Mouse (Mus musculus): Measurements from ENCODE around the gene Iqck. TPM values are rescaled to one million over a fixed set of nuclear protein-coding genes. Genes with fewer than 3 reads are reported as not detected.

Gene Iqck
- total and polyA plus RNA-seq, 2 experiments from 2014 or later, result 0.67 TPM; not detected in 1

DNA sequence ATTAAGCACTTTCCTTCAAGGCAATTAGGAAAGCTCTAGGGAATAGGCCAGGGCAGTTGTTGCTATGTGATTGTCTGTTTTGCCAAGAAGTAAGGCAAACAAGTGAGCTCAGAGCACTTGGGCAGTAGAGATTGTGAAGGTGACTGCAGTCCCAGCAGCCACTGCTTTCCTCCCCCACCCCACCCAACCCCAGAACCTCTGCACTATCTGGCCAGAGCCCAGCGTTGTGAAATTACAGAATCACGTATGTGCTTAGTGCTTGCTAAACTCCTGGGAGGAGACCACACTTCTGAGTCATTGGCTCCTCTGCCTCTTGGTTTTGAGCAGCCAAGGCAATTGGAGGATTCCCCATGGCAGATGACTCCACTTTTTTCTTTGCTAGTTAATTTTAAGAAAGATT is 79.8 kb downstream of the Iqck start:
- no peak for TF ChIP-seq CTCF (IDR thresholded peaks at IDR 0.05; ENCODE audit: low read depth)
- TF ChIP-seq EP300 (IDR thresholded peaks at IDR 0.05; ENCODE audit: low read depth), result no peak
- Histone ChIP-seq H3K36me3 (replicated peaks; ENCODE audit: control insufficient read depth, insufficient read depth, low read length) (no peaks in the 10 kb centered on the region), H3K27me3 (ENCODE audit: control insufficient read depth, insufficient read depth, low read length) (no peaks in the 10 kb centered on the region), H3K4me1 (ENCODE audit: control insufficient read depth, insufficient read depth) (peaks cover 3% of the 10 kb centered on the region), H3K27ac (ENCODE audit: low read depth) (peak overlapping the region; percentile 34; the same call in 1 of the 2 replicates), H3K9ac (replicated peaks; ENCODE audit: low read depth, low read length) (no peak overlapping the region), H3K9me3 (replicated peaks; ENCODE audit: control insufficient read depth, low read length) (no peaks in the 10 kb centered on the region), H3K4me3 (ENCODE audit: low read depth, low read length) (no peak overlapping the region), H3K4me2 (ENCODE audit: low read depth, low read length) (no peak overlapping the region)
- peak; percentile 52 for DNase-seq (ENCODE audit: low spot score)
- 35% methylated on average over 2 of the region's 2 CpGs for WGBS
- peak; percentile 47; the same call in 1 of the 2 replicates for ATAC-seq (ENCODE audit: insufficient read depth, low read depth)

DNA sequence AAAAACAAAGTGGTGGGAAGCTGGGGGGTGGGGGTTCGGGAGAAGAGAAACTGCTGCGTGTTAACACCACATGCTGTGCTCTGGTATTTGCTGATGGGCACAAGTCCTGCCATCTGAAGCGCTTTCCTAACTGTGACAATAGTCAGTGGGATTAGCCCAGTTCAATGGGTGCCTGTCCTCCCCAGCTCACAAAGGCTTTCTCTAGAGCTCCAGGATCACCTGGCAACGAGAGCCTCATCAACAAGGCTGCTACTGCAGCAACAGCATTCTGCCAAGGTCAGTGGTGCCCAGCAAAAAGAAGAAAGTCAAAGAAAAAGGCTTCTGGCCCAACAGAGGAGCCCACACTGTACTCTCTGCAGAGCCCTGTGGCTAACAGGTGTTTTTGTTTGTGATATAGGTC is 81.3 kb downstream of the Iqck start:
- 50% methylated on average over 4 of the region's 4 CpGs for WGBS
- Histone ChIP-seq H3K36me3 (replicated peaks; ENCODE audit: control insufficient read depth, insufficient read depth, low read length) (no peaks in the 10 kb centered on the region), H3K4me1 (ENCODE audit: control insufficient read depth, insufficient read depth) (no peaks in the 10 kb centered on the region; the same call in 1 of the 2 replicates), H3K27me3 (ENCODE audit: control insufficient read depth, insufficient read depth, low read length) (no peaks in the 10 kb centered on the region), H3K4me3 (ENCODE audit: low read depth, low read length) (no peak overlapping the region), H3K9ac (replicated peaks; ENCODE audit: low read depth, low read length) (no peak overlapping the region), H3K9me3 (replicated peaks; ENCODE audit: control insufficient read depth, low read length) (no peaks in the 10 kb centered on the region), H3K27ac (ENCODE audit: low read depth) (no peak overlapping the region), H3K4me2 (ENCODE audit: low read depth, low read length) (no peak overlapping the region)
- no peak for ATAC-seq (ENCODE audit: insufficient read depth, low read depth)
- no peak for DNase-seq (ENCODE audit: low spot score)
- TF ChIP-seq CTCF (IDR thresholded peaks at IDR 0.05; ENCODE audit: low read depth) (no peak), EP300 (IDR thresholded peaks at IDR 0.05; ENCODE audit: low read depth) (no peak)

DNA sequence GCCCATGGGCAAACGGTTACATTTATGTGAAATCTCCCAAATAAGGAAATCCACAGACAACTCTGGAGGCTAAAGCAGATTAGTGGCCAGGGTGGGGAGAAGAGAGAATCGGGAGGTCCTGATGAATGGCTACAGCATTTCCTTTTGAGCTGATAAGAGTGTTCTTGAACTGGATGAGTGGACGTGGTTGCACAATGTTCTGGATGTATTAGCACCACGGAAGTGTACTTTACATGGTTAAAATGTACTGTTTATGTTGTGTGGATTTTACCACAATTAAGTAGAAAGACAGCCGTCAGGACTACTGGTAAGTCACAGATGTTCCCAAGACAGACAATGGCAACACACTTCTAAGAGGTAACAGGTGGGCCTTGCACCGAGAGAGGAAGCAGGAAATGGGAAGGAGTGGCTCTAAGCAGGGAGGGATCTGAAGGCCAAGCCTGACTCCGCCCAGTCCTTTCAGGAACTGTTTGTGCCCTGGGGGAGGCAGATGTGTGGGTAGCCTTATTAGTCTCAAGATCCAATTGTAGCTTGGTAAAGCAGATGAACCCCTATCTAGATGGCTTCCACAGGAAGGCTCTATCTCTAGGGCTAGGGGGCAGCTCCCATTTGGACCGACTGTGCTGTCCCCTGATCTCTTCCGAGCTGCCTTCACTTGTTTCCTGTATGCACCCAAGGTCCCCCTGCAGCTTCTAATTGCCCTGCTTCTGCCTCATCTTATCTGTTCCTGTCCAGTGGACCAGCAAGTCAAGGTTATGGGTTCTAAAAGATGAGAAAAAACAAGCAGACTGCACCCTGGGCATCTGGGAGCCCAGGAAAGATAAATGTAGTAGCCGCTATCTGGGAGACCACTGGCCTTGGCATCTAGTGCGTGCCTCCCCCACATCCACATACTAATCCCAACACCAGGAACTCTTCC is 82.2 kb downstream of the Iqck start:
- Histone ChIP-seq H3K9me3 (replicated peaks; ENCODE audit: control insufficient read depth, low read length) (no peaks in the 10 kb centered on the region), H3K27ac (ENCODE audit: low read depth) (no peak overlapping the region), H3K4me1 (ENCODE audit: control insufficient read depth, insufficient read depth) (no peaks in the 10 kb centered on the region; the same call in 1 of the 2 replicates), H3K4me3 (ENCODE audit: low read depth, low read length) (no peak overlapping the region), H3K36me3 (replicated peaks; ENCODE audit: control insufficient read depth, insufficient read depth, low read length) (no peaks in the 10 kb centered on the region), H3K27me3 (ENCODE audit: control insufficient read depth, insufficient read depth, low read length) (no peaks in the 10 kb centered on the region), H3K4me2 (ENCODE audit: low read depth, low read length) (no peak overlapping the region), H3K9ac (replicated peaks; ENCODE audit: low read depth, low read length) (no peak overlapping the region)
- 53% methylated on average over 11 of the region's 11 CpGs for WGBS
- ATAC-seq (ENCODE audit: insufficient read depth, low read depth), result no peak
- DNase-seq (ENCODE audit: low spot score), result no peak
- TF ChIP-seq CTCF (IDR thresholded peaks at IDR 0.05; ENCODE audit: low read depth), result no peak
- no peak for TF ChIP-seq EP300 (IDR thresholded peaks at IDR 0.05; ENCODE audit: low read depth)

- ATAC-seq (ENCODE audit: insufficient read depth, low read depth) (no peak), DNase-seq (ENCODE audit: low spot score) (no peak)
- TF ChIP-seq EP300 (IDR thresholded peaks at IDR 0.05; ENCODE audit: low read depth), result no peak
- no peak for TF ChIP-seq CTCF (IDR thresholded peaks at IDR 0.05; ENCODE audit: low read depth)
- H3K4me3 ChIP-seq (ENCODE audit: low read depth, low read length), result no peak overlapping the region
- no peaks in the 10 kb centered on the region for H3K36me3 ChIP-seq (replicated peaks; ENCODE audit: control insufficient read depth, insufficient read depth, low read length)
- H3K27me3 ChIP-seq (ENCODE audit: control insufficient read depth, insufficient read depth, low read length), result no peaks in the 10 kb centered on the region
- H3K9ac ChIP-seq (replicated peaks; ENCODE audit: low read depth, low read length), result no peak overlapping the region
- H3K4me1 ChIP-seq (ENCODE audit: control insufficient read depth, insufficient read depth), result no peaks in the 10 kb centered on the region
- 74% methylated on average over 3 of the region's 3 CpGs for WGBS
- H3K27ac ChIP-seq (ENCODE audit: low read depth), result no peak overlapping the region
- no peak overlapping the region for H3K4me2 ChIP-seq (ENCODE audit: low read depth, low read length)
- H3K9me3 ChIP-seq (replicated peaks; ENCODE audit: control insufficient read depth, low read length), result no peaks in the 10 kb centered on the region
Measured at GRCm38 (mm10) chr7:118942297-118942696, 86.7 kb downstream of the Iqck start.

DNA sequence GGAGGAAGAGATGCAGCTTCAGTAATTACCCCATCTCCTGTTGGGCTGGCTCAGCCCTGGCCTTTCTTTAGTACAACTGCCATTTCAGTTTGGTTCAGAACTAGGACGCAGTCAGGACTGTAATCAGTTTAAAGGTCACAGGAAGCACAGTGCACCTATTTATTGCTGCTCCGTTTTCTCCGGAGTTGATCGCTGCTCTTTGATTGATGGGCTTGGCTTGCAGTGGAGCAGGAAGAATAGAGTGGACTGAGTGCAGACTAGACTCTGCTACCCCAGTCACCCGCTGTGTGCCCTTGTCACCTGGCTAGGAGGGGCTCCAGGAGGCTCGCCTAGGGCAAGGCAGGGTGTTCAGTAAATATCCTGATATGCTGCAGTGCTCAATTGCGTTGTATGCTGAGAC is 87.6 kb downstream of the Iqck start:
- Histone ChIP-seq H3K9me3 (replicated peaks; ENCODE audit: control insufficient read depth, low read length) (no peaks in the 10 kb centered on the region), H3K4me1 (ENCODE audit: control insufficient read depth, insufficient read depth) (no peaks in the 10 kb centered on the region), H3K27me3 (ENCODE audit: control insufficient read depth, insufficient read depth, low read length) (no peaks in the 10 kb centered on the region), H3K36me3 (replicated peaks; ENCODE audit: control insufficient read depth, insufficient read depth, low read length) (no peaks in the 10 kb centered on the region), H3K27ac (ENCODE audit: low read depth) (no peak overlapping the region), H3K4me3 (ENCODE audit: low read depth, low read length) (no peak overlapping the region), H3K4me2 (ENCODE audit: low read depth, low read length) (no peak overlapping the region), H3K9ac (replicated peaks; ENCODE audit: low read depth, low read length) (no peak overlapping the region)
- DNase-seq (ENCODE audit: low spot score) (no peak), ATAC-seq (ENCODE audit: insufficient read depth, low read depth) (no peak)
- TF ChIP-seq CTCF (IDR thresholded peaks at IDR 0.05; ENCODE audit: low read depth), result no peak
- no peak for TF ChIP-seq EP300 (IDR thresholded peaks at IDR 0.05; ENCODE audit: low read depth)
- 53% methylated on average over 7 of the region's 7 CpGs for WGBS

All from heart, postnatal 0 days (tissue).